Mouse (Mus musculus) intestine, embryonic 15.5 days (tissue): ENCODE data around the gene Tor1b. TPM values are rescaled to one million over a fixed set of nuclear protein-coding genes. Genes with fewer than 3 reads are reported as not detected.
"Not testable (repeated sequence)": the region's sequence is repeated elsewhere in the genome, so short reads cannot be mapped to it uniquely, and the experiment has no call there.

Source experiments
- ATAC-seq: fragments of 200-750 bp; cut with Nextera tagmentation; 2 replicates; pipeline ENCODE4 v1.8.0; 2017; ENCODE audit warnings: moderate TSS enrichment, moderate library complexity
- H3K27ac ChIP-seq: fragments of 300-500 bp; sonication (generic); 2 replicates; pipeline ENCODE4 v1.5.1; 2015; ENCODE audit warnings: mild to moderate bottlenecking, inconsistent platforms
- H3K27me3 ChIP-seq: fragments of 300-500 bp; sonication (generic); replicated peaks from 2 replicates; pipeline ENCODE4 v1.6.1; 2015; ENCODE audit warnings: inconsistent platforms
- H3K36me3 ChIP-seq: fragments of 300-500 bp; sonication (generic); 2 replicates; pipeline ENCODE4 v1.6.1; 2015; ENCODE audit warnings: inconsistent platforms
- H3K4me1 ChIP-seq: fragments of 300-500 bp; sonication (generic); replicated peaks from 2 replicates; pipeline ENCODE4 v1.6.1; 2015; ENCODE audit warnings: inconsistent platforms
- H3K4me2 ChIP-seq: fragments of 300-500 bp; sonication (generic); replicated peaks from 2 replicates; pipeline ENCODE4 v1.6.1; 2015; ENCODE audit warnings: mild to moderate bottlenecking, inconsistent platforms
- H3K4me3 ChIP-seq: fragments of 300-500 bp; sonication (generic); replicated peaks from 2 replicates; pipeline ENCODE4 v1.5.1; 2015; ENCODE audit warnings: inconsistent platforms
- H3K9ac ChIP-seq: fragments of 300-500 bp; sonication (generic); 2 replicates; pipeline ENCODE4 v1.6.1; 2015; ENCODE audit warnings: inconsistent platforms
- H3K9me3 ChIP-seq: fragments of 300-500 bp; sonication (generic); 2 replicates; pipeline ENCODE4 v1.6.1; 2016; ENCODE audit warnings: inconsistent platforms
- WGBS: fragments of 180-500 bp; shearing (Covaris S2); methylation state at CpG from one replicate; pipeline ENCODE4 v1.1.7; 2015; 5-methylcytosine and 5-hydroxymethylcytosine counted together
- polyA plus RNA-seq: library from polyadenylated mRNA; unstranded; fragments of >200 nt; fragmentation: Nextera tagmentation; extraction: Ambion mirVana; gene quantifications from 2 replicates; pipeline ENCODE4 v1.2.1, GENCODE M21; 2015

Gene Tor1b
- polyA plus RNA-seq, 1 experiment from 2014 or later, result 25.4 TPM

GRCm38 (mm10) chr2:30936808-30937207 lies 16.0 kb upstream of the Tor1b start:
- Histone ChIP-seq H3K4me3 (no peak overlapping the region), H3K4me1 (no peaks in the 10 kb centered on the region), H3K4me2 (no peak overlapping the region), H3K27me3 (no peaks in the 10 kb centered on the region), H3K9me3 (no peaks in the 10 kb centered on the region), H3K36me3 (no peaks in the 10 kb centered on the region), H3K9ac (no peak overlapping the region), H3K27ac (no peak overlapping the region)
- WGBS, result 71% methylated on average over 3 of the region's 3 CpGs
- ATAC-seq, result no peak

GRCm38 (mm10) chr2:30937731-30938130 lies 15.0 kb upstream of the Tor1b start:
- H3K27me3 ChIP-seq, result no peaks in the 10 kb centered on the region
- no peak for ATAC-seq
- H3K9ac ChIP-seq, result no peak overlapping the region
- no peaks in the 10 kb centered on the region for H3K36me3 ChIP-seq
- no peak overlapping the region for H3K27ac ChIP-seq
- H3K4me3 ChIP-seq, result no peak overlapping the region
- WGBS, result 71% methylated on average over 8 of the region's 8 CpGs
- no peak overlapping the region for H3K4me2 ChIP-seq
- no peaks in the 10 kb centered on the region for H3K9me3 ChIP-seq
- no peaks in the 10 kb centered on the region for H3K4me1 ChIP-seq

- H3K27ac ChIP-seq, result no peak overlapping the region
- no peak overlapping the region for H3K4me3 ChIP-seq
- H3K9ac ChIP-seq, result no peak overlapping the region
- ATAC-seq, result no peak
- no peak overlapping the region for H3K4me2 ChIP-seq
- no peaks in the 10 kb centered on the region for H3K9me3 ChIP-seq
- no peaks in the 10 kb centered on the region for H3K4me1 ChIP-seq
- no peaks in the 10 kb centered on the region for H3K27me3 ChIP-seq
- WGBS, result 34% methylated on average over 4 of the region's 4 CpGs
- H3K36me3 ChIP-seq, result no peaks in the 10 kb centered on the region
Observed at GRCm38 (mm10) chr2:30938574-30938991, 14.2 kb upstream of the Tor1b start.

- no peak overlapping the region for H3K9ac ChIP-seq
- H3K4me3 ChIP-seq, result no peak overlapping the region
- no peaks in the 10 kb centered on the region for H3K9me3 ChIP-seq
- no peak overlapping the region for H3K4me2 ChIP-seq
- no peaks in the 10 kb centered on the region for H3K4me1 ChIP-seq
- no peaks in the 10 kb centered on the region for H3K27me3 ChIP-seq
- no peak overlapping the region for H3K27ac ChIP-seq
- no peak for ATAC-seq
- 79% methylated on average over 5 of the region's 5 CpGs for WGBS
- H3K36me3 ChIP-seq, result no peaks in the 10 kb centered on the region
Observed at GRCm38 (mm10) chr2:30941586-30941985, 11.2 kb upstream of the Tor1b start.

- peak; percentile 42; the same call in 1 of the 2 replicates for ATAC-seq
- not testable (repeated sequence) for H3K4me1 ChIP-seq, H3K27me3 ChIP-seq, H3K36me3 ChIP-seq, H3K27ac ChIP-seq, H3K9ac ChIP-seq, H3K4me2 ChIP-seq, H3K9me3 ChIP-seq, H3K4me3 ChIP-seq
- 40% methylated on average over 7 of the region's 7 CpGs for WGBS
Observed at GRCm38 (mm10) chr2:30942116-30942515, 10.6 kb upstream of the Tor1b start.

- H3K27me3 ChIP-seq, result 0 out of 2 replicates have a peak, but pooled peaks cover 3% of the 10 kb centered on the region
- no peaks in the 10 kb centered on the region for H3K4me1 ChIP-seq
- H3K4me3 ChIP-seq, result peak overlapping the region; percentile 30
- H3K4me2 ChIP-seq, result peak overlapping the region; percentile 59
- WGBS, result 19% methylated on average over 16 of the region's 16 CpGs
- H3K36me3 ChIP-seq, result no peaks in the 10 kb centered on the region
- H3K9me3 ChIP-seq, result no peaks in the 10 kb centered on the region
- peak; percentile 88 for ATAC-seq
- H3K27ac ChIP-seq, result no peak overlapping the region
- no peak overlapping the region for H3K9ac ChIP-seq
Observed at GRCm38 (mm10) chr2:30942603-30943011, 10.2 kb upstream of the Tor1b start.

GRCm38 (mm10) chr2:30952457-30952823 lies 319 bp upstream of the Tor1b start:
- 29% methylated on average over 5 of the region's 5 CpGs for WGBS
- peak overlapping the region; percentile 81 for H3K4me3 ChIP-seq

GRCm38 (mm10) chr2:30954797-30955196 lies 2.0 kb downstream of the Tor1b start:
- H3K4me3 ChIP-seq, result no peak overlapping the region
- 60% methylated on average over 6 of the region's 6 CpGs for WGBS

More at GRCm38 (mm10) chr2:30952457-30952823, 319 bp upstream of the Tor1b start:
- H3K27ac ChIP-seq, result peak overlapping the region; percentile 82
- H3K9me3 ChIP-seq, result no peaks in the 10 kb centered on the region
- peak overlapping the region; percentile 84 for H3K4me2 ChIP-seq
- peaks cover 19% of the 10 kb centered on the region for H3K4me1 ChIP-seq
- peaks cover 17% of the 10 kb centered on the region for H3K36me3 ChIP-seq
- 0 out of 2 replicates have a peak, but pooled peaks cover under 1% of the 10 kb centered on the region for H3K27me3 ChIP-seq
- peak; percentile 37 for ATAC-seq
- no peak overlapping the region for H3K9ac ChIP-seq

GRCm38 (mm10) chr2:30957511-30957910 lies 4.8 kb downstream of the Tor1b start:
- ATAC-seq, result no peak
- no peak overlapping the region for H3K27ac ChIP-seq
- no peak overlapping the region for H3K9ac ChIP-seq
- peaks cover 19% of the 10 kb centered on the region for H3K4me1 ChIP-seq
- no peak overlapping the region for H3K4me2 ChIP-seq
- H3K9me3 ChIP-seq, result no peaks in the 10 kb centered on the region
- H3K4me3 ChIP-seq, result no peak overlapping the region
- H3K36me3 ChIP-seq, result peaks cover 42% of the 10 kb centered on the region
- no peaks in the 10 kb centered on the region for H3K27me3 ChIP-seq
- 85% methylated on average over 4 of the region's 4 CpGs for WGBS

More at GRCm38 (mm10) chr2:30954797-30955196, 2.0 kb downstream of the Tor1b start:
- Histone ChIP-seq H3K27me3 (no peaks in the 10 kb centered on the region), H3K27ac (no peak overlapping the region), H3K9me3 (no peaks in the 10 kb centered on the region), H3K4me1 (peaks cover 19% of the 10 kb centered on the region), H3K9ac (0 out of 2 replicates have a peak overlapping the region, but pooled peaks have one; percentile 8), H3K4me2 (peak overlapping the region; percentile 84), H3K36me3 (peaks cover 32% of the 10 kb centered on the region)
- no peak for ATAC-seq

GRCm38 (mm10) chr2:30958726-30959125 lies 6.0 kb downstream of the Tor1b start:
- Histone ChIP-seq H3K9me3 (no peaks in the 10 kb centered on the region), H3K4me1 (peaks cover 17% of the 10 kb centered on the region), H3K27me3 (no peaks in the 10 kb centered on the region), H3K9ac (no peak overlapping the region), H3K4me2 (no peak overlapping the region), H3K27ac (no peak overlapping the region), H3K36me3 (peaks cover 52% of the 10 kb centered on the region), H3K4me3 (no peak overlapping the region)
- no peak; the same call in 1 of the 2 replicates for ATAC-seq
- 81% methylated on average over 14 of the region's 14 CpGs for WGBS

GRCm38 (mm10) chr2:30959856-30960255 lies 7.1 kb downstream of the Tor1b start:
- H3K4me1 ChIP-seq, result peaks cover 7% of the 10 kb centered on the region; the same call in 1 of the 2 replicates
- H3K36me3 ChIP-seq, result peaks cover 59% of the 10 kb centered on the region
- H3K9ac ChIP-seq, result no peak overlapping the region
- no peak overlapping the region for H3K4me3 ChIP-seq
- H3K27ac ChIP-seq, result no peak overlapping the region
- 56% methylated on average over 5 of the region's 5 CpGs for WGBS
- H3K4me2 ChIP-seq, result no peak overlapping the region
- ATAC-seq, result no peak
- no peaks in the 10 kb centered on the region for H3K9me3 ChIP-seq
- no peaks in the 10 kb centered on the region for H3K27me3 ChIP-seq

GRCm38 (mm10) chr2:30962570-30963254 lies 10.0 kb downstream of the Tor1b start:
- Histone ChIP-seq H3K9me3 (no peaks in the 10 kb centered on the region), H3K9ac (no peak overlapping the region), H3K36me3 (peaks cover 41% of the 10 kb centered on the region), H3K4me2 (no peak overlapping the region), H3K4me1 (peaks cover 15% of the 10 kb centered on the region), H3K27ac (no peak overlapping the region), H3K4me3 (no peak overlapping the region), H3K27me3 (no peaks in the 10 kb centered on the region)
- 78% methylated on average over 11 of the region's 11 CpGs for WGBS
- no peak for ATAC-seq

- Histone ChIP-seq H3K4me1 (peaks cover 15% of the 10 kb centered on the region), H3K9me3 (no peaks in the 10 kb centered on the region), H3K27ac (no peak overlapping the region), H3K9ac (no peak overlapping the region), H3K27me3 (no peaks in the 10 kb centered on the region), H3K36me3 (peaks cover 25% of the 10 kb centered on the region), H3K4me3 (no peak overlapping the region), H3K4me2 (0 out of 2 replicates have a peak overlapping the region, but pooled peaks have one; percentile 89)
- 89% methylated on average over 8 of the region's 8 CpGs for WGBS
- ATAC-seq, result no peak
Observed at GRCm38 (mm10) chr2:30965627-30966026, 12.9 kb downstream of the Tor1b start.
